Mouse (Mus musculus): ENCODE results near the gene Gm17631. TPM values are rescaled to one million over a fixed set of nuclear protein-coding genes. Genes with fewer than 3 reads are reported as not detected.

Gene Gm17631
- not detected for total RNA-seq (2023)

GRCm38 (mm10) chr6:129862349-129862748 lies at the start of gene Gm17631:
Gene Gm17631 (plus strand): TSS chr6:129862649.

GRCm38 (mm10) chr6:129876549-129876948 lies 14.1 kb downstream of the Gm17631 start, which contains the start of gene Klra17:
Gene Klra17 (minus strand): TSS chr6:129876672.

Other genes with a start within 250 kb of the Gm17631 start
- gene Klrk1, start 238.8 kb upstream of the Gm17631 start, total RNA-seq (2023): 2.4 TPM
- gene Klrc3, start 219.3 kb upstream of the Gm17631 start, total RNA-seq (2023): not detected
- 0.15 TPM for gene Klrc2, start 202.0 kb upstream of the Gm17631 start, total RNA-seq (2023)
- 1.3 TPM for gene Klrc1, start 183.7 kb upstream of the Gm17631 start, total RNA-seq (2023)
- 1.1 TPM for gene Klri1, start 145.5 kb upstream of the Gm17631 start, total RNA-seq (2023)
- gene Klri2, start 122.2 kb upstream of the Gm17631 start, total RNA-seq (2023): 0.49 TPM
- not detected for gene Gm156, start 78.4 kb upstream of the Gm17631 start, total RNA-seq (2023)
- 1.5 TPM for gene Klra17, start 14.0 kb downstream of the Gm17631 start, total RNA-seq (2023)
- not detected for gene Klra5, start 55.0 kb downstream of the Gm17631 start, total RNA-seq (2023)
- gene Klra6, start 164.3 kb downstream of the Gm17631 start, total RNA-seq (2023): not detected
- 0.43 TPM for gene Klra4, start 204.6 kb downstream of the Gm17631 start, total RNA-seq (2023)

All from CD8-positive naive resting alpha-beta T cell, adult 57 days (primary cell).